Mouse (Mus musculus): Measurements from ENCODE around the gene Gm49368. TPM values are rescaled to one million over a fixed set of nuclear protein-coding genes. Genes with fewer than 3 reads are reported as not detected.
"Not testable (repeated sequence)": the region's sequence is repeated elsewhere in the genome, so short reads cannot be mapped to it uniquely, and the experiment has no call there.

The Gm49368 gene
- total RNA-seq (2012; rRNA removed) (not detected in 2 replicates), polyA plus RNA-seq (2012; ENCODE audit: insufficient read depth in 1 of 2, insufficient read length in 2 of 2, low read depth in 1 of 2, low replicate concordance in 2 of 2, missing spikeins in 1 of 2) (not detected)

DNA sequence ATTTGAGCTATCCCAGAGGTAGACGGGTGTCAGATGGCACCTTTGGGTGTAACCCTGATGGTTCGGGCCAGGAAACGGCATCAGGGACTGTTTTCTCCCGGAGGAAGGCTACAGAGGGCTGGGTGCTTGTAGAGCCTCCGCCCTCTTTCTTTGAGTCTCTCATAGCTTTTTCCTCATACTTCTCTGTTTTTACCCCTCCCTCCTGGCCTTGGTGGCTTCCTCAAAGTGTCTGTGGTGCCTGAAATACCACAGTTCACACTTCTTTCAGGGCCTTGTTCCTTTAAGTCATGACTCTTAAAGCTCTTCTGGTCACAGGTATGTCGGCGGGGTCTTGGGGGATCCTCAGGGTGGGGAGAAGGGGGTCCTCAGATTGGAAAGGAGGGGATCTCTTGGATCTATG lies at the start of gene Gm49368, which contains the start of gene Itgam:
Gene Gm49368 (plus strand): TSS at position 228 of the 400 bp plus-strand sequence.
Gene Itgam (plus strand): TSS at position 185 of the 400 bp plus-strand sequence.
- no peak within 1 kb of the TSS for H3K9ac ChIP-seq (ENCODE audit: control insufficient read depth, low read depth, low read length, poor library complexity, severe bottlenecking)
- TF ChIP-seq MAZ (IDR thresholded peaks at IDR 0.05; ENCODE audit: low read depth, low read length) (no peak), EP300 (IDR thresholded peaks at IDR 0.05; ENCODE audit: low read depth in 1 of 2, low read length in 2 of 2) (no peak), HCFC1 (IDR thresholded peaks at IDR 0.05; ENCODE audit: low read depth, low read length) (no peak), USF2 (IDR thresholded peaks at IDR 0.05; ENCODE audit: borderline replicate concordance in 1 of 2, insufficient read depth in 1 of 2, low read depth in 1 of 2, low read length in 2 of 2) (no peak), ZNF384 (IDR thresholded peaks at IDR 0.05; ENCODE audit: low read depth, low read length) (no peak), KAT2A (conservative IDR thresholded peaks at IDR 0.05; ENCODE audit: low read depth, low read length) (no peak)
- no peak within 1 kb of the TSS for H3K4me3 ChIP-seq (ENCODE audit: control insufficient read depth in 1 of 2, insufficient read depth in 1 of 2, low read depth in 2 of 2, low read length in 2 of 2)
- H3K9me3 ChIP-seq (replicated peaks; ENCODE audit: insufficient read depth, low read length): no peaks in the 10 kb centered on the region
- peak; percentile 32 for DNase-seq (ENCODE audit: low read depth, low spot score)
- H3K27me3 ChIP-seq (ENCODE audit: control insufficient read depth in 1 of 2, insufficient read depth in 2 of 2, low read length in 2 of 2): peaks cover 2 to 6% of the 10 kb centered on the region in 2 experiments; a peak in 3 of 4 replicates
- H3K27ac ChIP-seq (ENCODE audit: control insufficient read depth, low read depth, low read length): no peak within 1 kb of the TSS
- peaks cover 0 to 3% of the 10 kb centered on the region in 2 experiments; a peak in 1 of 4 replicates for H3K4me1 ChIP-seq (ENCODE audit: control insufficient read depth in 1 of 2, insufficient read depth in 2 of 2, low read length in 2 of 2)
- no peaks in the 10 kb centered on the region for H3K79me2 ChIP-seq (ENCODE audit: control insufficient read depth, insufficient read depth, low read length, poor library complexity)
- no peaks in the 10 kb centered on the region; a peak in 1 of 4 replicates for H3K36me3 ChIP-seq (ENCODE audit: control insufficient read depth in 1 of 2, insufficient read depth in 2 of 2, low read length in 2 of 2)

DNA sequence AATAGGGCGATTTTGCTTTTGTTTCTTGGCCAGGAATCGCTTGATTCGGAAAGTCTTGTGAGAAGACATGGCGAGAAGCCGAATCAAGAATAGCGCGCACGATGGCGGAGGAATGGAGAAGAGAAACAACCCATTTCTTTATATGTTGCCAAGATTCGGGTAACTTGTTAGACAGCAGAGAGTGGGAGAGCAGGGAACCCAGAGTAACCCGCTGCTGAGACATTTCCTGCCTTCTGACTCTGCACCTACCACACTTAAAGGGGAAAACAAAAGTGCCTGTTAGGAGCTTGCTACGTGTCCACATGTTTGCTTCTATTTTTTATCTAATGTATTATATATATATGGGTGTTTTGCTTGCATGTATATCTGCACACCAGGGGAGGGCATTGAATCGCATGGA lies 49.4 kb upstream of the Gm49368 start:
- H3K79me2 ChIP-seq (ENCODE audit: control insufficient read depth, insufficient read depth, low read length, poor library complexity): no peaks in the 10 kb centered on the region
- no peaks in the 10 kb centered on the region for H3K4me1 ChIP-seq (ENCODE audit: control insufficient read depth in 1 of 2, insufficient read depth in 2 of 2, low read length in 2 of 2)
- TF ChIP-seq TBP (IDR thresholded peaks at IDR 0.05; ENCODE audit: low read depth, low read length) (no peak), GABPA (IDR thresholded peaks at IDR 0.05; ENCODE audit: low read depth, low read length) (no peak), RAD21 (IDR thresholded peaks at IDR 0.05; ENCODE audit: low read depth, low read length) (no peak), SMC3 (IDR thresholded peaks at IDR 0.05; ENCODE audit: low read depth, low read length) (no peak), SIN3A (IDR thresholded peaks at IDR 0.05; ENCODE audit: low read length) (no peak), USF1 (IDR thresholded peaks at IDR 0.05; ENCODE audit: low read depth, low read length) (no peak), POLR2A (IDR thresholded peaks at IDR 0.05; ENCODE audit: control insufficient read depth in 1 of 2, insufficient read depth in 1 of 2, low read depth in 1 of 2, low read length in 2 of 2, poor library complexity in 1 of 2) (no peak), MAX (IDR thresholded peaks at IDR 0.05; ENCODE audit: low read length) (no peak), POLR2AphosphoS5 (IDR thresholded peaks at IDR 0.05; ENCODE audit: borderline replicate concordance, low read depth, low read length) (no peak), CHD1 (IDR thresholded peaks at IDR 0.05; ENCODE audit: low read depth, low read length) (no peak), CHD2 (IDR thresholded peaks at IDR 0.05; ENCODE audit: low read length) (no peak), JUND (IDR thresholded peaks at IDR 0.05; ENCODE audit: low read depth, low read length) (no peak), RCOR1 (IDR thresholded peaks at IDR 0.05; ENCODE audit: low read depth, low read length) (no peak), NELFE (IDR thresholded peaks at IDR 0.05; ENCODE audit: low read depth, low read length) (no peak), UBTF (IDR thresholded peaks at IDR 0.05; ENCODE audit: borderline replicate concordance, insufficient read depth, low read depth, low read length) (no peak), ZC3H11A (IDR thresholded peaks at IDR 0.05; ENCODE audit: low read depth, low read length) (no peak)
- no peak for DNase-seq (ENCODE audit: low read depth, low spot score)
- H3K4me3 ChIP-seq (ENCODE audit: control insufficient read depth in 1 of 2, insufficient read depth in 1 of 2, low read depth in 2 of 2, low read length in 2 of 2): no peak overlapping the region
- peaks cover 3% of the 10 kb centered on the region in 2 experiments; a peak in 1 of 4 replicates for H3K27me3 ChIP-seq (ENCODE audit: control insufficient read depth in 1 of 2, insufficient read depth in 2 of 2, low read length in 2 of 2)
- no peaks in the 10 kb centered on the region for H3K36me3 ChIP-seq (ENCODE audit: control insufficient read depth in 1 of 2, insufficient read depth in 2 of 2, low read length in 2 of 2)
- H3K9me3 ChIP-seq (replicated peaks; ENCODE audit: insufficient read depth, low read length): no peaks in the 10 kb centered on the region
- H3K27ac ChIP-seq (ENCODE audit: control insufficient read depth, low read depth, low read length): no peak overlapping the region
- H3K9ac ChIP-seq (ENCODE audit: control insufficient read depth, low read depth, low read length, poor library complexity, severe bottlenecking): no peak overlapping the region

- H3K79me2 ChIP-seq (ENCODE audit: control insufficient read depth, insufficient read depth, low read length, poor library complexity); H3K27me3 ChIP-seq (ENCODE audit: control insufficient read depth in 1 of 2, insufficient read depth in 2 of 2, low read length in 2 of 2); H3K9me3 ChIP-seq (replicated peaks; ENCODE audit: insufficient read depth, low read length); H3K9ac ChIP-seq (ENCODE audit: control insufficient read depth, low read depth, low read length, poor library complexity, severe bottlenecking); DNase-seq (ENCODE audit: low read depth, low spot score); H3K4me3 ChIP-seq (ENCODE audit: control insufficient read depth in 1 of 2, insufficient read depth in 1 of 2, low read depth in 2 of 2, low read length in 2 of 2); H3K27ac ChIP-seq (ENCODE audit: control insufficient read depth, low read depth, low read length); H3K4me1 ChIP-seq (ENCODE audit: control insufficient read depth in 1 of 2, insufficient read depth in 2 of 2, low read length in 2 of 2); H3K36me3 ChIP-seq (ENCODE audit: control insufficient read depth in 1 of 2, insufficient read depth in 2 of 2, low read length in 2 of 2): not testable (repeated sequence)
Measured at GRCm38 (mm10) chr7:128016134-128016533, 46.3 kb upstream of the Gm49368 start.
